Mouse (Mus musculus): ENCODE measurements around the gene Caln1. TPM values are rescaled to one million over a fixed set of nuclear protein-coding genes. Genes with fewer than 3 reads are reported as not detected.

Gene Caln1
- total RNA-seq, 2 experiments from 2014 or later, result 0.16 TPM; not detected in 1

DNA sequence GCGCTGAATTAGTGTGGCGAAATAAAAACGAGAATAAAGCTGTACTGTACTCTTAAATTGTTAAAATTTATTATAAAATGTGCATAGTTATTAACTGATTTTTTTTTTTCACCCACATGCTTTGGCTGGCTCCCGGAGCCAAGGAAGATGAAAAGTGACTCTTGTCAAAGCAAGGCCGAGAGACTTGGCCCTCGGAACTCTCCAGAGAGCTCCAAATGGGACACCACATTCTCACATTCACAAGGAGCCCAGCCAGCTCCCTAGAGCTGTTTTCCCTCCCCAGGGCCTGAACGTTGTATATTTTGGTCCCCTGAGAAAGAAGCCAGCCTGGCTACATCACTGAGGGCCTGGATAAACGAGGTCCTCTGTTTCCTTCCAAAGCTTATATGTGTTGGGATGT is 25.1 kb downstream of the Caln1 start:
- DNase-seq, result no peak

DNA sequence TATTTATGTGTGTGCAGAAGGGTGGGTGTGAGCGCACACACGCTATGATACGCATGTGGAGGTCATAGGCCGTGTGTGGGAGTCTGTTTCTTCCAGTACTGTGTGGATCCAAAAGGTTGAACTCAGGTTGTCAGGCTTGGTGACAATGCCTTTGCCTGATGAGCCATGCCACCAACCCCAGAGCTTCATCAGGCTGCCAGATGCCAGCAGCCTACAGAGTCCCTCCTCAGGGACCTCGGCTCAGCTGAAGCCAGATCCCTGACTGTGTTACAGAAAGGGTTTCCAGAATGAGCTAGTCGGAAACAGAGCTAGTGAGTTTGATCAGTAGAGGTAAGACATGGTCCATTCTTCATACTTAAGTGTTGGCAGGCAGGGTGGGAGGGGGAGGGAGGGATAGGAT is 25.9 kb downstream of the Caln1 start:
- no peak for DNase-seq

GRCm38 (mm10) chr5:130400136-130400917 is 31.1 kb downstream of the Caln1 start:
- DNase-seq, result no peak

GRCm38 (mm10) chr5:130405201-130405600 is 35.9 kb downstream of the Caln1 start:
- no peak for DNase-seq

- DNase-seq, result no peak
These were observed 40.5 kb downstream of the Caln1 start for GRCm38 (mm10) chr5:130409706-130410105.

DNA sequence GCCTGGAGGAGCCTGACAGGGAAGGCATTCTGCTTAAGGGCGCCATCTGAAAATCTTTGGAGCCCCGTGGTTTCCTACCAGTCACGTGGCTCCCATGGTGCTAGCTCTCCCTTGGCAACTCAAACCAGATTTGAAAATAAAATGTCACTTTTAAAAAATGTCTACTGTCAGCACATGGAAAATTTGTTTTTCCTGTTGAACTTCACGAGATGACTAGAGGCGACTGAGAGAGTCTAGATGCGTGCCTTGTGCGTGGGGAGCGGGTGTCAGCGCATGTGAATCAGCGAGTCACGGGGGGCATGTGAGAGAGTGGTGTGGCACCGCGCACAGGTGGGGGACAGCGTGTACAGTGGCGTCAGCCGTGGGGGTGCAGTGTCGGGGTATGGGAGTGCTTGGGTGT is 42.3 kb downstream of the Caln1 start:
- no peak for DNase-seq

DNA sequence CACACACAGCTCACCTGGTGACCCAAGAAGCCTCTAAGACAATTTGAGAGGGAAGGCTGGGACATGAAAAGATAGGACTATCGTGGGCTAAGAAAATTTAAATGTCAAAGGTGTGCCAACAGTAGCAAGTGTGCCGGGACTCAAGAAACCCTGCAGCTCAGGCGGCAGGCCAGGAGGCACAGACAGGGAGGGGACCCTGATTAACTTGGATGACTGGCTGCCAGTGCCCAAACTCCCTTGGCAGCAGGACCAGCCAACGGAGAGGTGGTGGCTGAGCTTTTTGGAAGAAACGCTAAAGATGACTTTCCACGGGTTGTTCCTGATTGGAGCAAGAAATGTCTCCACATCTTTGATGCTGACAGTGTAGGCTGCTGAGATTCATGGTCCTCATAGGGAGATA is 78.2 kb downstream of the Caln1 start:
- DNase-seq, result no peak

- no peak for DNase-seq
These were observed 79.2 kb downstream of the Caln1 start for GRCm38 (mm10) chr5:130448491-130448890.

DNA sequence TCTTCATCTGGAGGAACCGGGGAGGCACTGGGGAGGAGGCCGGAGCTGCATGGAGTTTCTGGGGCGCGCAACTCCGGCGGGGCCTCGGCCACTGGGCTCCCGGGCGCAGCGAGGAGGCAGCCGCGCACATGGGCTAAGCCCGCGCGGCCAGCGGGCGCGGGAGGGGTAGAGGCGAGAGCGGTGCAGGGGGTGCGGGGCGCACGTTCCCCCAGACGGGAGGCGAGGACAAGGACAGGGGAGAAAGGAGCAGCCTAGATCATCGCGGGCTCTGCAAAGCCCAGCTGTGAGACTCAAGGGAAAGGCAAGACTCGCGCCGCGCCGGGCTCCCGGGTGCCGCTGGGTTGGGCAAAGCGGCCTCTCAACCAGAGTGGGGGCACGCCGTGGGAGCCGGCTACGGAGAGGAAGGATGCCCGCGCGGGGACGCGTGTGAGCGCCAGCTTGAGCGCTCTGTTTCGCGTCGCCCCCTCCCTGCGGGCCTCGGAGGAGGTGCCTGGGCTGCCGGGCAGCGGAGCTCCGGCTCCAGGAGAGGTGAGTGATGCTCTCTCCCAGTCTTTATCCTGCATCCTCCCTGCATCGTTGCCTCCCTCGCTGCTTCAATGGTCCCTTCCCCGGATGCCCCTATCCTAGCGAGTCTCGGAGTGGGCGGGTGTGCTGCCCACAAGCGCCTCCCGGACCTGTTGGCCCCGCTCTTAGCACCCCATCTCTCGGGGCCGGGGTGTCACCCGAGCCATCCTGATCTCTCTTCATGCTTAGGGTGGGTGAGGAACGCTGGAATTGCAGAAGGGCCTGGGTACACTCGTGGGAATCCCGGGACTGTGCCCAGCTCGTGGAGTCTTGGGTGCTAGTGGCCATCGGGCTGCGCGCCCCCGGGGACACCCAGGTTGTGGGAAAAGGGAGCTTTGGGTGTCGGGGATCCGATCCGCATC is 79.9 kb downstream of the Caln1 start:
- no peak for DNase-seq

DNA sequence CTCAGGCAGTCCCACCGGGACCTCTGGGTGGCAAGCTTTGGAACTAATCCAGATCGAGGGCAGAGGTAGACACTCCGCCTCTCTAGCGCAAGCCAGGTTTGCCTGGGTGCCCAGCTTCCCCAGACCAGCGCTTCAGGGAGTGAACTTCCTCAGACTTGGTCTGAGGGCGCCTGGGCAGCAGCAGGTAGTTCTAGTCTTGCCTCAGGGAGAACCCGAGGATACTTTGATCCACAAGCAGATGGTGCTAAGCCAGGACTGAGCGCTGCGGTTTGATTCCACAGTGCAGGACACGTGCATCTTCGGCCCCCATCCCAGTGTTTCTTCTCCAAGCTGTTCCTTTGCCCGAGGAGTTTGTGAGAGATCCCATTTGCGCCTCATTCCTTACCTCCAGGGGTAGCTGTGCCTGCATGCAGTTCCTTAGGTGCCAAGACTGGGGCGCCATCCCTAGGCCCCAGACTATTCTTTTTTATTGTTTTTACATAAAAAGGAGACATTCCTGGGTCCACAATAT is 80.8 kb downstream of the Caln1 start:
- DNase-seq, result no peak

DNA sequence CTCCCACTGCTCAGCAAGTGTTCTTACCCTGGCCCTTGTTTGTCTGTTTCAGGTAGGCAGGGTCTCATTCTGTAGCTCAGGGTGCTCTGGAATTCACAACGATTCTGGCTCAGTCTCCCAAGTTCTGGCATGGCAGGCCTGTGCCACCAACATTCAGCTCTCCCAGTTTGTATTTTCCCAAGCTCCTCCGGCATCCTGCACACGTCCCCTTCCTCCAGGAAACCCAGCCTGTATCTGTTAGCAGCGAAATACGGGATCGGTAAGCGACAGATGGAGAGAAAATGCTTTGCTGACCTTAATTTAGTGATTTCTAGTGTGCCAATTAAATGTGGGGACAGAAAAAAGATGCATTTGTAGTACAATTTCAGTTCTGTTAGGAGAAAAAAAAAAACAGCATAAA is 88.8 kb downstream of the Caln1 start:
- no peak for DNase-seq

GRCm38 (mm10) chr5:130472209-130472608 is 103.0 kb downstream of the Caln1 start:
- DNase-seq, result no peak

DNA sequence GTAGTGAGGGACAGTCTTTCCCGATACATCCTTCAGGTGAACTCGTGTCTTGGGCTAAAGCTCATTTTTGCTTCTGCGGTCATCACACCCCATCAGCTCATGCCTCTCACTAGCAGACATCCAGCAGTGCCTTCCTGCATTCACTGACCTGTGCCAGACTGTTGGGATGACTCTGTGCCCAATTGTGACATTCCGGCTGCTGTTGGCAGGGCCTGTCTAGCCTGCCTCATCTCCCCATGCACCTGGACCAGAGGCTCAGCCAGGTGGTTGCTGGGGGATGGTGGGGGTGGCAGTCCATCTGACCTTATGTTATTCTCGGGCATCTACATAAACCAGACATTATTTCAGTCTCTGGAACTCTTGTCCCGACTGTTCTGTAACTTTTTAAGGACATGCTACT is 105.6 kb downstream of the Caln1 start:
- no peak for DNase-seq

- DNase-seq, result no peak
These were observed 107.5 kb downstream of the Caln1 start for GRCm38 (mm10) chr5:130476741-130477140.

DNA sequence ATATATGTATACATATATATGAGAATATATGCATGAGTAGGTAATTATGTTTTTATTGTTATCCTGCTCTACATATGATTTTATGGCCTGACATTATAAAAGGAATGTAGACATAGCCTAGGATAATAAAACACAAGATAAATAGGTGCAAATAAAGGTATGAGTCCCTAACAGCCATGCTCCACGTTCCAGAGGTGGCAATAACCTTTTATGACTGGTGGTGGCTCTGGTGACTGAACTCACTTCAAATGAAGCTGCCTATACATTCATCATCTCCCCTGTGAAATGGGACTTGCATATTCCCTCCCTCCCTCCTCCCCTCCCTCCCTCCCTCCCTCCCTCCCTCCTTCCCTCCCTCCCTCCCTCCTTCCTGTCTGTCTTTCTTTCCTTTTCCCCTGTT is 111.0 kb downstream of the Caln1 start:
- DNase-seq, result no peak

GRCm38 (mm10) chr5:130491471-130491870 is 122.2 kb downstream of the Caln1 start:
- DNase-seq, result no peak

DNA sequence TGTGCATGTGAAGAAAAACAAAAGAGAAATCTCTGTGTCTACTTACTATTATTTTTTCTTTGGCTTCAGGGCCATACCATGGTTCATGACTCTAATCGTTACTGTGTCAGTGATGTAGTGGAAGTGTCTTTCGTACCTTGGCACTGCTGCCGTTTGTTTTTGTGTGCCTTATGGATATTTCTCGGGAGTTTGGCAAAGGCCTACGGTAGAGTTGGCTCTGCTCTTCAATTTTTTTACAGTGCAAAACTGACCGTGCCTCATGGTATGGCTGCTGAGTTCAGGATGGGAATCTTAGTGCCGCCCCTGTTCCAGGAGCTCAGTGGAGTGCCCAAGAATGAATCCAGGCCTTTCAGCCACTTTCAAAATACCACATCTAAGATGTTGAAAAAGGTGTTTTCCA is 123.0 kb downstream of the Caln1 start:
- no peak for DNase-seq

- DNase-seq, result no peak
These were observed 133.3 kb downstream of the Caln1 start for GRCm38 (mm10) chr5:130502541-130502940.

- DNase-seq, result no peak
These were observed 135.6 kb downstream of the Caln1 start for GRCm38 (mm10) chr5:130504891-130505290.

- no peak for DNase-seq
These were observed 141.3 kb downstream of the Caln1 start for GRCm38 (mm10) chr5:130510516-130510915.

DNA sequence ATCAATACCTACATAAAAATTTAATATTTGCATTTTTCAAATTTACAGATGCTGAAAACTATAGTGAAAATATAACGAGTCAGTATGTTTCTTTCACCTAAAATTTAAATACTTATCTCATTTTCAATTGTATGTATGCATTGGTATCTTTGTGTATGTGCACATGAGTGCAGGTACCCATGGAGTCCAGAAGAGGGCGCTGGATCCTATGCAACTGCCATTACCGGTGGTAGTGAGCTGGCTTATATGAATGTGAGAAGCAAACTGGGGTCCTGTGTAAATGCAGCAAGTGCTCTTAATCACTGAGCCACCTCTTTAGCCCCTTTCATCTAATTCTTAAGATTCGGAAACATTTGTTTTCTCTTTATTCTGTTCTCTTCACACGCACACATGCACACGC is 146.1 kb downstream of the Caln1 start:
- no peak for DNase-seq

- no peak for DNase-seq
These were observed 151.3 kb downstream of the Caln1 start for GRCm38 (mm10) chr5:130520527-130520926.

GRCm38 (mm10) chr5:130527416-130527815 is 158.2 kb downstream of the Caln1 start:
- DNase-seq, result no peak

Measured in gastrocnemius, postnatal 25 days (tissue).